Mouse (Mus musculus) cerebellum, postnatal 10 days (tissue): ENCODE measurements around the gene Naa80.

Source experiments
- DNase-seq, 2 experiments: peaks; one replicate each; pipeline ENCODE4 v3.0.0; 2021; ENCODE audit warnings: mixed read lengths in 2 of 2

Naa80 gene

GRCm38 (mm10) chr9:107575579-107576356 is 2.9 kb upstream of the Naa80 start:
- DNase-seq = peak; percentile 64 to 72

GRCm38 (mm10) chr9:107576357-107577107 is 2.2 kb upstream of the Naa80 start, which contains the start of gene Hyal1:
TSS of gene Hyal1 (plus strand) at chr9:107576927.
- peak; percentile 81 to 87 for DNase-seq

GRCm38 (mm10) chr9:107577871-107578270 is 816 bp upstream of the Naa80 start:
- DNase-seq = peak in 1 of 2 experiments; percentile 23

GRCm38 (mm10) chr9:107579023-107579900 is 575 bp downstream of the Naa80 start:
- no peak for DNase-seq

- DNase-seq = peak; percentile 92 to 94
Measured at GRCm38 (mm10) chr9:107580501-107581317, 2.0 kb downstream of the Naa80 start, which contains the start of gene Hyal3. TSS of gene Hyal3 (plus strand) at chr9:107580818.

- DNase-seq = no peak
Measured at GRCm38 (mm10) chr9:107581584-107581983, 2.9 kb downstream of the Naa80 start.

- DNase-seq = no peak
Measured at GRCm38 (mm10) chr9:107582509-107583062, 3.9 kb downstream of the Naa80 start.

- no peak for DNase-seq
Measured at GRCm38 (mm10) chr9:107583174-107583573, 4.5 kb downstream of the Naa80 start.

GRCm38 (mm10) chr9:107586504-107586903 is 7.8 kb downstream of the Naa80 start:
- no peak for DNase-seq

GRCm38 (mm10) chr9:107586974-107587832 is 8.5 kb downstream of the Naa80 start, which contains the start of gene Ifrd2:
TSS of gene Ifrd2 (plus strand) at chr9:107587642.
- peak; percentile 95 to 98 for DNase-seq

- DNase-seq = no peak
Measured at GRCm38 (mm10) chr9:107587833-107588639, 9.3 kb downstream of the Naa80 start.

GRCm38 (mm10) chr9:107590058-107590772 is 11.5 kb downstream of the Naa80 start:
- DNase-seq = peak in 1 of 2 experiments; percentile 33

- no peak for DNase-seq
Measured at GRCm38 (mm10) chr9:107590773-107591060, 12.0 kb downstream of the Naa80 start.

- DNase-seq = peak; percentile 90 to 94
Measured at GRCm38 (mm10) chr9:107593101-107593976, 14.7 kb downstream of the Naa80 start.

GRCm38 (mm10) chr9:107594281-107595062 is 15.8 kb downstream of the Naa80 start:
- DNase-seq = no peak

- DNase-seq = no peak
Measured at GRCm38 (mm10) chr9:107596619-107597569, 18.2 kb downstream of the Naa80 start.
